Mouse (Mus musculus) olfactory bulb, adult 2 months (tissue): ENCODE measurements around the gene Commd4.

Source experiments
- CTCF ChIP-seq: fragments of 200-500 bp; IDR thresholded peaks from 2 replicates; pipeline ENCODE4 v1.5.1; 2012; ENCODE audit warnings: low read depth, mild to moderate bottlenecking, low read length, moderate library complexity; ENCODE audit not compliant: insufficient read depth
- POLR2A ChIP-seq: fragments of 200-500 bp; IDR thresholded peaks from 2 replicates; pipeline ENCODE4 v1.6.1; 2012; ENCODE audit warnings: mild to moderate bottlenecking, low read depth, low read length, moderate library complexity; ENCODE audit not compliant: insufficient read depth

- TF ChIP-seq CTCF (no peak), POLR2A (no peak)
Observed at GRCm38 (mm10) chr9:57162496-57162895, 4.4 kb upstream of the Commd4 start.
